Mouse (Mus musculus) forebrain, embryonic 11.5 days (tissue): ENCODE results near the gene Dnase1. TPM values are rescaled to one million over a fixed set of nuclear protein-coding genes. Genes with fewer than 3 reads are reported as not detected.

ENCODE experiments used
- ATAC-seq: fragments of 200-750 bp; cut with Nextera tagmentation; replicated peaks from 2 replicates; pipeline ENCODE4 v1.8.0; 2017; ENCODE audit warnings: moderate TSS enrichment; ENCODE audit not compliant: low FRiP score
- DNase-seq: peaks from one replicate; pipeline ENCODE4 v3.0.0-alpha.2; 2017; ENCODE audit warnings: low spot score
- H3K27ac ChIP-seq: fragments of 300-500 bp; sonication (generic); 2 replicates; pipeline ENCODE4 v1.5.1; 2014; ENCODE audit warnings: low read depth, low read length
- H3K27me3 ChIP-seq: fragments of 300-500 bp; sonication (generic); 2 replicates; pipeline ENCODE4 v1.6.1; 2014; ENCODE audit warnings: mild to moderate bottlenecking, low read length, mixed read lengths; ENCODE audit not compliant: control insufficient read depth, insufficient read depth
- H3K36me3 ChIP-seq: fragments of 300-500 bp; sonication (generic); 2 replicates; pipeline ENCODE4 v1.6.1; 2014; ENCODE audit warnings: mild to moderate bottlenecking, low read length, moderate library complexity, mixed read lengths; ENCODE audit not compliant: control insufficient read depth, insufficient read depth
- H3K4me1 ChIP-seq: fragments of 300-500 bp; sonication (generic); replicated peaks from 2 replicates; pipeline ENCODE4 v1.6.1; 2014; ENCODE audit warnings: low read length, mixed read lengths; ENCODE audit not compliant: control insufficient read depth, insufficient read depth
- H3K4me2 ChIP-seq: fragments of 300-500 bp; sonication (generic); 2 replicates; pipeline ENCODE4 v1.6.1; 2014; ENCODE audit warnings: low read depth, mild to moderate bottlenecking, low read length, moderate library complexity, mixed read lengths; ENCODE audit not compliant: severe bottlenecking
- H3K4me3 ChIP-seq: fragments of 300-500 bp; sonication (generic); 2 replicates; pipeline ENCODE4 v1.5.1; 2014; ENCODE audit warnings: low read depth, low read length
- H3K9ac ChIP-seq: fragments of 300-500 bp; sonication (generic); 2 replicates; pipeline ENCODE4 v1.6.1; 2014; ENCODE audit warnings: low read length
- H3K9me3 ChIP-seq: fragments of 300-500 bp; sonication (generic); 2 replicates; pipeline ENCODE4 v1.6.1; 2016; ENCODE audit warnings: low read length, mixed read lengths; ENCODE audit not compliant: control insufficient read depth
- WGBS: fragments of 180-500 bp; shearing (Covaris S2); extraction: QIAGEN DNeasy Blood & Tissue Kit; methylation state at CpG from one replicate; pipeline ENCODE4 v1.1.7; 2014; 5-methylcytosine and 5-hydroxymethylcytosine counted together
- polyA plus RNA-seq: library from polyadenylated mRNA; unstranded; fragments of >200 nt; fragmentation: Nextera tagmentation; extraction: Ambion mirVana; gene quantifications from 2 replicates; pipeline ENCODE4 v1.2.1, GENCODE M21; 2014

Gene Dnase1
- polyA plus RNA-seq, 1 experiment from 2014 or later = 5.9 TPM

DNA sequence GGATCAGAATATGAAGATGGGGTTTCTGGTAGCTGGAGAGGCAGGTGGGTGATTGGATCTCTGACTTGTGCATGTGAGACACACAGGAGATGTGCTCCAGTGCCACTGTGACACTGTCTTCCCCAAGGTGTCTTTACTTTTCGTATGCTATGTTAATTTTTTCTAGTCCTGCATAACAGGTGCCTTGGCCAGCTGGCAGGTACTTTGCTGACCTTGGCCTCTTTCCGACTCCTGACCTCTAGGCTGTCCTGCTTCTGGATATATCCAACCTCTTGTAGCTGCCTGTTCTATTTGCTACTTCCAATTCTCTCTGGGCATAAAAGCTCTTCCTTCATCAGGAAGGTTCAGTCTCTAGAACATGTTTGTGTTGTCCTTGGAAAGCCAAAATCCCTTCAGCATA is 1.2 kb upstream of the Dnase1 start:
- DNase-seq = no peak
- Histone ChIP-seq H3K36me3 (peaks cover 4% of the 10 kb centered on the region; the same call in 1 of the 2 replicates), H3K27ac (no peak overlapping the region), H3K9ac (no peak overlapping the region), H3K4me1 (no peaks in the 10 kb centered on the region), H3K9me3 (no peaks in the 10 kb centered on the region), H3K4me2 (no peak overlapping the region), H3K4me3 (no peak overlapping the region), H3K27me3 (no peaks in the 10 kb centered on the region)
- WGBS = 89% methylated on average over 2 of the region's 2 CpGs
- ATAC-seq = no peak

DNA sequence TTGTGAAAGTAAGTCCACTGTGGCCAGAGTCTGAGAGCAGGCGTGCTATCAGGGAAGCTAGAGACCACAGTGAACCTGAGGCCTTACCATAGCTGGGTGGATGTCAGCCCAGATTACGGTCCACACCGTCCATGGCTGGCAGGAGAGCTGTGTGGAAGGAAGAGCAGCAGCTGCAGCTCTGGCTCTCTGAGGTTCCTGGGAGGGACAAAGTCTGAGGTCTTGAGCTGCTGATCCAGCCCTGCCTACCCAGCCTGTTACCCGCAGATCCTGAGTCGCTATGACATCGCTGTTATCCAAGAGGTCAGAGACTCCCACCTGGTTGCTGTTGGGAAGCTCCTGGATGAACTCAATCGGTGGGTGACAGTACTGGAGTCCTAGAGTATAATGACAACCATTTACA is 948 bp downstream of the Dnase1 start:
- Histone ChIP-seq H3K9ac (no peak overlapping the region), H3K9me3 (no peaks in the 10 kb centered on the region), H3K4me2 (no peak overlapping the region), H3K4me3 (no peak overlapping the region), H3K4me1 (no peaks in the 10 kb centered on the region), H3K36me3 (peaks cover 4% of the 10 kb centered on the region; the same call in 1 of the 2 replicates), H3K27ac (no peak overlapping the region), H3K27me3 (no peaks in the 10 kb centered on the region)
- DNase-seq (no peak), ATAC-seq (no peak)
- 91% methylated on average over 7 of the region's 7 CpGs for WGBS

DNA sequence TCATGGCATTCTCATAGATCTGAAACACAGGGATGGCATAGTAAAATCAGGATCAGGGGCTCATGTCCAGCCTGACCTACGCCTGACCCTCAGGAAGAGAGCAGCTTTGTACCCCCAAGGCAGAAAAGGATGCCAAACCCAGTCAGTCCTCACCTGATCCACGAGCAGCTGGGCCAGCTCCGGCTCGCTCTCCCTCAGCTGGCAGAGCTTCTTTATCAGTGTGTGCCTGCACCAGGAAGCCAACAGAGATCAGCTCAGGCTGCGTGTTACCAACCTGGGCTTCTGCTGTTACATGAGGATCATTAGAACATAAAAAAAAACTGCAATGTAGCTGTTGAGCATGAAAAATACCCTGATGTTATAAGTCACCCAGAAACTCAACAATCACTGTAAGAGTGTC is 3.5 kb downstream of the Dnase1 start:
- Histone ChIP-seq H3K4me1 (no peaks in the 10 kb centered on the region), H3K4me3 (no peak overlapping the region), H3K9ac (no peak overlapping the region), H3K27me3 (no peaks in the 10 kb centered on the region), H3K36me3 (peaks cover 4% of the 10 kb centered on the region; the same call in 1 of the 2 replicates), H3K27ac (no peak overlapping the region), H3K9me3 (no peaks in the 10 kb centered on the region), H3K4me2 (no peak overlapping the region)
- 89% methylated on average over 5 of the region's 5 CpGs for WGBS
- no peak for ATAC-seq
- no peak for DNase-seq

DNA sequence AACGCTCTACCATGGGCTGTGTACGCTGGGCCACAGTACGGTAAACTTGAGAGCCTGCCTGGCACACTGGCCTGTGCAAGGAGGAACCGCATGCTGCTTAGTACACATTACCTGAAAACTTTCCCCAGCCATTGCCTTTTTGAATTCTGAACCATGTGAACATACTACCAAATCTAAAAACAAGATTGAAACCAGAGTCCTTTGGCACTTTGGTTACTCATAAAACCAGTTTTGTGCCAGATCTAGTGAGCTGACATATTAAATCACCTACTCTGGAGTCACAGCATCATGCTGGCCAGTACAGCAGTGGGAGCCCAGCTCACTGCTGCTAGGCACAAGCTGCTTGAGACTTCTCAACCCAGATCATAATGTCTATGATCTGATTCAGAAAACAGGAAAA is 4.9 kb downstream of the Dnase1 start:
- WGBS = over 99% methylated on average over 4 of the region's 4 CpGs
- H3K9ac ChIP-seq = no peak overlapping the region
- H3K36me3 ChIP-seq = peaks cover 4% of the 10 kb centered on the region; the same call in 1 of the 2 replicates
- H3K9me3 ChIP-seq = no peaks in the 10 kb centered on the region
- H3K4me2 ChIP-seq = no peak overlapping the region
- no peak overlapping the region for H3K4me3 ChIP-seq
- H3K27ac ChIP-seq = no peak overlapping the region
- H3K4me1 ChIP-seq = no peaks in the 10 kb centered on the region
- no peak for ATAC-seq
- no peak for DNase-seq
- no peaks in the 10 kb centered on the region for H3K27me3 ChIP-seq

DNA sequence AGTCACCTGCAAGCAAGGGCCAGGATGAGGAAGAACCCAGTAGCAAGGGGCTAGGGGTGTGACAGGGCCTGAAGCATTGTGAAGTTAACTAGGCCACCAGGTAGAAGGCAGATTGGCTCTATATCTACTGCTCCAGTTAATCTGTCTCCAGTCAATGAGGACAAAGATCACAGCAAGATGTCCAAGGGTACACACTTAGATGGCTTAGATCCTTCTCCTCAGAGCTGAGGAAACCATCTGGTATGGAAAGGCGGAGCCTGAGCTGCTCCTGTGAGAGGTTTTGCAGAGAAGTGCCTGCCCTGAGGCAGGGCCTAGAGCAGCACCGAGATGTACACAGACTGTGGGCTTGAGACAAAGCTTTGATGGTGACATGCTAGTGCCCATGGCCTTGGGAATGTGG is 7.4 kb downstream of the Dnase1 start:
- Histone ChIP-seq H3K27ac (no peak overlapping the region), H3K9me3 (no peaks in the 10 kb centered on the region), H3K36me3 (peaks cover 2% of the 10 kb centered on the region; the same call in 1 of the 2 replicates), H3K9ac (no peak overlapping the region), H3K4me2 (no peak overlapping the region), H3K4me1 (no peaks in the 10 kb centered on the region), H3K27me3 (no peaks in the 10 kb centered on the region), H3K4me3 (no peak overlapping the region)
- 95% methylated on average over 2 of the region's 2 CpGs for WGBS
- ATAC-seq = no peak
- no peak for DNase-seq

DNA sequence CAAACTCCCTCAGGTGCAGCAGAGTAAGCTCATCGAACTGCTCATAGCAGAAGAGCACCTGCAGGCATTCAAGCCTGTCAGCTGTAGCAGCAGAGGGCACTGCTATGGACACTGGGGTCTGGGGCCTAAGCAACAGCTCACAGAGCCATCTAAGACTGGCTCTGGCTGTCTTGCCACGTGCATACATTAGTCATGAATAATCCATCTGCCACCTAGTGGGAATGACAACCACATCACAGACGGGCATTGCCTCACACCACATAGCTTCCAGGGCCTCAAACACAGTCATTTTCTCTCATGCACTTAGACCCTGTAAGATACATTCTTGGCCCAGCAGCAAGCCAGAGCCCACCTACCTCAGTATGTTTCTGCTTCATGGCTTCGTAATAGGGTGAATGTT is 8.8 kb downstream of the Dnase1 start:
- H3K27ac ChIP-seq = no peak overlapping the region
- no peak overlapping the region for H3K4me2 ChIP-seq
- H3K9me3 ChIP-seq = no peaks in the 10 kb centered on the region
- H3K4me1 ChIP-seq = no peaks in the 10 kb centered on the region
- DNase-seq (no peak), ATAC-seq (no peak)
- no peaks in the 10 kb centered on the region; the same call in 1 of the 2 replicates for H3K36me3 ChIP-seq
- 87% methylated on average over 4 of the region's 4 CpGs for WGBS
- no peaks in the 10 kb centered on the region for H3K27me3 ChIP-seq
- H3K4me3 ChIP-seq = no peak overlapping the region
- H3K9ac ChIP-seq = no peak overlapping the region

DNA sequence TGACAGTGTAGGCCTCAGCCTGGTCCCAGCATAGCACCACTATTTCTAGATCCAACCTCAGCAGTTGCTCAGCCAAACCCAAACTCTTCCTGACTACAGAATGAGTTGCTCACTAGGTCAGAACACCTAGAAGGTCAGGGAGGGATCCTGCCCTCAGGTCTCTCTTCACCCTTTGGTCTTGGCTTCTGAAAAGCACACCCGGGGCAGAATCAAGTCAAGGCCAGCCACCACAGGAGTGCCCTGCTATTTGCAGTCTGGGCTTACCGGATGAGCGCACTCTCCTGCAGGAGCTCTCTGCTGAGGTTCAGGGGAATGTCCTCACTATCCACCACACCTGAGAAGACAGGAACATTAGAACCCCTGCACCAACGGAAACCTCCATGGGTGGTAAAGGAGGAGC is 15.9 kb downstream of the Dnase1 start:
- Histone ChIP-seq H3K27me3 (no peaks in the 10 kb centered on the region), H3K4me1 (no peaks in the 10 kb centered on the region), H3K4me3 (no peak overlapping the region), H3K27ac (no peak overlapping the region), H3K36me3 (peaks cover 18% of the 10 kb centered on the region), H3K9me3 (no peaks in the 10 kb centered on the region), H3K4me2 (no peak overlapping the region), H3K9ac (no peak overlapping the region)
- DNase-seq (no peak), ATAC-seq (no peak)
- WGBS = 93% methylated on average over 4 of the region's 4 CpGs

DNA sequence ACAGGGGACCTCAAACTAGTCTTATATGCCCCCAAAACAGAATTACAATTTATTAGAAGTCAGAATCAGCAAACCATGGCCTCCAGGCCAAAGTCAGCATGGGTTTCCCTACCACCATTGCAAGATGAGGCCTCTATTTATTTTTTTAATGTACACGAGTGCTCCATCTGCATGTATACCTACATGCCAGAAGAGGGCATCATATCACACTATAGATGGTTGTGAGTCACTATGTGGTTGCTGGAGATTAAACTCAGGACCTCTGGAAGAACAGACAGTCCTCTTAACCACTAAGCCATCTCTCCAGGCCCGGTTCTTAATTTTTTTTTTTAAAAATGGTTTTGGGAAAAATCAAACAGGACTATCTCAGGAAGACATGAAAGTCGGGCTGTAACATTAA is 17.1 kb downstream of the Dnase1 start:
- no peak overlapping the region for H3K9ac ChIP-seq
- H3K4me1 ChIP-seq = no peaks in the 10 kb centered on the region
- DNase-seq (no peak), ATAC-seq (no peak)
- H3K4me2 ChIP-seq = no peak overlapping the region
- no peak overlapping the region for H3K4me3 ChIP-seq
- 88% methylated on average over 3 of the region's 3 CpGs for WGBS
- peaks cover 18% of the 10 kb centered on the region for H3K36me3 ChIP-seq
- H3K9me3 ChIP-seq = no peaks in the 10 kb centered on the region
- no peak overlapping the region for H3K27ac ChIP-seq
- H3K27me3 ChIP-seq = no peaks in the 10 kb centered on the region

DNA sequence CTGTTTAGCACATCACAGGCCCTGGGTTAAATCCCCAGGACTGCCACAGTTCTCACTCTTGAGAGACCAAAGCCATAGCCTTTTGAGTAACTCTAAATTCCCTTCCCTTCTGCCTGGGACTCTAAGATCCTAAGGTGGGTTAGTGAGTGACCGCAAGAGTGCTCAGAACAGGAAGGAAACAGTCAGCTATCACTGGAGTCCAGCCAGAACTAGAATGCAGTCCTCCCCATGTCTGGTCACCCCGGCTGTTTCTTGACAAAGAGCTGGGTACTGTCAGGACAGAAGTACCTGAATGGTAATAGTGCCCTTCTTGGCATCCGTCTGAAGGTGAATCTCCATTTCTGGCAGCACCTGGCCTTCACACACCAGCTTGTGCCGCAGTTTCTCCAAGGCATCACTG is 28.2 kb downstream of the Dnase1 start:
- no peak overlapping the region for H3K27ac ChIP-seq
- peaks cover 7% of the 10 kb centered on the region; the same call in 1 of the 2 replicates for H3K36me3 ChIP-seq
- H3K4me3 ChIP-seq = no peak overlapping the region
- WGBS = 95% methylated on average over 4 of the region's 4 CpGs
- H3K4me2 ChIP-seq = no peak overlapping the region
- DNase-seq (no peak), ATAC-seq (no peak)
- no peaks in the 10 kb centered on the region for H3K9me3 ChIP-seq
- no peaks in the 10 kb centered on the region for H3K27me3 ChIP-seq
- H3K4me1 ChIP-seq = no peaks in the 10 kb centered on the region
- no peak overlapping the region for H3K9ac ChIP-seq
